Mouse (Mus musculus) bone marrow macrophage, adult 2 months (primary cell): ENCODE data around the gene Fut2.

Source experiments
- CTCF ChIP-seq: IDR thresholded peaks from 2 replicates; pipeline ENCODE4 v1.5.1; 2012; ENCODE audit warnings: low read depth, mild to moderate bottlenecking, low read length, moderate library complexity
- POLR2A ChIP-seq: IDR thresholded peaks from 2 replicates; pipeline ENCODE4 v1.6.1; 2012; ENCODE audit warnings: mild to moderate bottlenecking, low read depth, low read length, borderline replicate concordance

GRCm38 (mm10) chr7:45704730-45705442 lies 38.7 kb upstream of the Fut2 start, which contains the start of gene Dbp:
- TF ChIP-seq CTCF: no peak
- no peak for TF ChIP-seq POLR2A
